Comparison of ENCODE assay signal across 14 mouse cellular contexts in the genomic region with DNA sequence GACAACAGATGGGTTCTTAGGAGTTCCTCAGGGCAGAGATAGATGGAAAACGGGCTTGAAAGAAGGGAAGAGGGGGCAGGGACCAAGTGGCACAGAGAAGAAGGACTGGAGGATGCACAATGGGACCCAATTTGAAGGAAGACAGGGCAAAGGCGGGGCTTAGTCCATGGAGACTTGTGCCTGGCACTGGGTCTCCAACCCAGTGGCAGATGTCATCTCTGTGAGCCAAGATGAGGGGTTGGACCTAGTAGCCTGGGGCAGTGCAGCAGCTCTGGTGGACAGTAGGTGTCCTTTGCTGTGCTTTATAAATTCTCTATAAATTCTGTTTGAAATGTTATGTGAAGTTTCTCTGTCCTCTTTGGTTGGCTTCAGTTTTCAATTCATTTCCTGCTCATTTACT.
"Had no signal": no experiment of that assay in that cellular context is flagged by ENCODE, and none has a peak within 500 bp of the region (broad histone marks: within the 10 kb centered on the region; RNA-seq: fewer than 3 reads in every experiment).

No protein-coding gene starts in this region.

- DNase-seq: cerebellum, adult 8-10 months; cerebellum, adult 9-10 months; cerebellum, adult 9-11 months; cerebellum, postnatal 25 days; embryo, embryonic 11 days; forebrain, postnatal 0 days; gastrocnemius, adult 2 months; gastrocnemius, postnatal 10 days; gastrocnemius, postnatal 14 days; gastrocnemius, postnatal 25 days; gastrocnemius, postnatal 36 days; heart, adult 11 months; heart, adult 18-20 months; heart, adult 2 months had no signal
